Comparison of ENCODE assay signal across 16 mouse cellular contexts in genomic region chr3:95043251-95043650, GRCm38 (mm10). TPM values are rescaled to one million over a fixed set of nuclear protein-coding genes. Genes with fewer than 3 reads are reported as not detected.
DNase-seq lines count a peak whose midpoint lies in the region; ATAC-seq and TF ChIP-seq lines count a peak whose summit lies in the region.
"Had no signal": no experiment of that assay in that cellular context is flagged by ENCODE, and none has a peak within 500 bp of the region (broad histone marks: within the 10 kb centered on the region; RNA-seq: fewer than 3 reads in every experiment).

No protein-coding gene starts in this region.

- H3K27me3 ChIP-seq in heart, embryonic 15.5 days, result no peaks in the 10 kb centered on the region
- H3K27me3 ChIP-seq in lung, embryonic 16.5 days (ENCODE audit: control insufficient read depth, insufficient read depth, low read depth, low read length), result no peaks in the 10 kb centered on the region
- H3K27me3 ChIP-seq in myocyte (ENCODE audit: control insufficient read depth, insufficient read depth, insufficient read length), result no peaks in the 10 kb centered on the region
- H3K27me3 ChIP-seq: limb, embryonic 12.5 days had no signal

- H3K27ac ChIP-seq in heart, embryonic 15.5 days, result no peak overlapping the region
- H3K27ac ChIP-seq in lung, embryonic 16.5 days (ENCODE audit: low read length), result peak overlapping the region; percentile 58

- no peak overlapping the region for H3K9ac ChIP-seq in heart, embryonic 15.5 days
- no peak overlapping the region for H3K9ac ChIP-seq in lung, embryonic 16.5 days (ENCODE audit: low read length)

- TF ChIP-seq POLR2A in myocyte (IDR thresholded peaks at IDR 0.05; ENCODE audit: insufficient read length, low read depth), result no peak

- H3ac ChIP-seq in myocyte (ENCODE audit: control insufficient read depth, insufficient read length), result no peak overlapping the region

- H3K4me3 ChIP-seq in heart, embryonic 15.5 days, result no peak overlapping the region
- H3K4me3 ChIP-seq in lung, embryonic 16.5 days (ENCODE audit: low read length), result no peak overlapping the region
- H3K4me3 ChIP-seq in myocyte, result no peak overlapping the region

- H3K4me1 ChIP-seq in heart, embryonic 15.5 days (replicated peaks), result peaks cover 12% of the 10 kb centered on the region
- peaks cover 8% of the 10 kb centered on the region for H3K4me1 ChIP-seq in lung, embryonic 16.5 days (replicated peaks; ENCODE audit: control insufficient read depth, insufficient read depth, low read length)

- no peak for ATAC-seq in heart, embryonic 15.5 days (replicated peaks; ENCODE audit: insufficient number of reproducible peaks, insufficient read depth, low FRiP score, low read depth)
- ATAC-seq in lung, embryonic 16.5 days (ENCODE audit: low read depth), result no peak

- peaks cover 40% of the 10 kb centered on the region for H3K79me2 ChIP-seq in myocyte (ENCODE audit: control insufficient read depth, insufficient read depth)

- H3K9me3 ChIP-seq in heart, embryonic 15.5 days (replicated peaks), result no peaks in the 10 kb centered on the region
- H3K9me3 ChIP-seq in lung, embryonic 16.5 days (ENCODE audit: control insufficient read depth, low read length), result no peaks in the 10 kb centered on the region
- H3K9me3 ChIP-seq: limb, embryonic 12.5 days had no signal

- DNase-seq in heart, adult 8-10 months (ENCODE audit: low spot score), result no peak
- DNase-seq in lung, postnatal 4 days, result no peak
- peak; percentile 24 for DNase-seq in thymus, postnatal 4 days
- no peak for DNase-seq in thymus, adult 18-20 months
- DNase-seq in cerebellum, postnatal 14 days, result no peak
- DNase-seq: adrenal gland, postnatal 10 days; cerebellum, adult 9-10 months; embryo, embryonic 11 days; gastrocnemius, postnatal 14 days; heart, postnatal 14 days; layer of hippocampus, postnatal 36 days; spleen, adult 18-20 months had no signal

- peak overlapping the region; percentile 60; the same call in 1 of the 2 replicates for H3K4me2 ChIP-seq in heart, embryonic 15.5 days
- H3K4me2 ChIP-seq in lung, embryonic 16.5 days (ENCODE audit: low read depth, low read length), result no peak overlapping the region
- H3K4me2 ChIP-seq in myocyte (ENCODE audit: low read depth), result peak overlapping the region; percentile 83

- WGBS in heart, embryonic 15.5 days, result 64% methylated on average over 6 of the region's 6 CpGs
- whole genome bisulfite sequencing in lung, embryonic 16.5 days, result 64% methylated on average over 6 of the region's 6 CpGs

- peaks cover 5% of the 10 kb centered on the region; the same call in 1 of the 2 replicates for H3K36me3 ChIP-seq in heart, embryonic 15.5 days
- no peaks in the 10 kb centered on the region for H3K36me3 ChIP-seq in lung, embryonic 16.5 days (ENCODE audit: control insufficient read depth, insufficient read depth, low read length)
- H3K36me3 ChIP-seq in myocyte (ENCODE audit: control insufficient read depth, insufficient read depth), result no peaks in the 10 kb centered on the region

TF ChIP-seq in myocyte, 11 proteins besides CTCF, POLR2A, EP300 and RAD21:
- TF ChIP-seq E2F4 (IDR thresholded peaks at IDR 0.05; ENCODE audit: insufficient read depth), result no peak
- TF ChIP-seq TCF3 (IDR thresholded peaks at IDR 0.05; ENCODE audit: insufficient read length, low read depth), result no peak
- no peak for TF ChIP-seq SRF (IDR thresholded peaks at IDR 0.05; ENCODE audit: control insufficient read depth, insufficient read length, low read depth)
- TF ChIP-seq REST (IDR thresholded peaks at IDR 0.05; ENCODE audit: insufficient read depth, insufficient read length), result no peak
- no peak for TF ChIP-seq USF1 (IDR thresholded peaks at IDR 0.05; ENCODE audit: low read depth)
- no peak for TF ChIP-seq MYOD1 (IDR thresholded peaks at IDR 0.05; ENCODE audit: control insufficient read depth in 1 of 3, insufficient read length in 2 of 3, low read depth in 2 of 3)
- TF ChIP-seq MYOG (IDR thresholded peaks at IDR 0.05; ENCODE audit: control insufficient read depth in 1 of 3, insufficient read depth in 1 of 3, insufficient read length in 2 of 3, low read depth in 2 of 3), result no peak

RNA-seq across cellular contexts. Expression of gene Psmd4, which starts 0.8 kb away (rescaled TPM):
- polyA plus RNA-seq in heart, embryonic 15.5 days (2015; fragmentation: Nextera tagmentation; extraction: Ambion mirVana), result 168 and 198 TPM in 2 replicates
- 100 to 1,000 TPM; 124 to 149 (median 127) TPM for total RNA-seq in heart, adult 8-10 months (2022)
- 223 and 224 TPM in 2 replicates for polyA plus RNA-seq in lung, embryonic 16.5 days (2015; fragmentation: Nextera tagmentation; extraction: Ambion mirVana)
- polyA plus RNA-seq in myocyte (2012; fragmentation: generic; extraction: Trizol), result 338 TPM

RNA-seq across cellular contexts. Expression of gene Zfp687, which starts 28.0 kb away (rescaled TPM):
- 12.3 and 18.3 TPM in 2 replicates for polyA plus RNA-seq in heart, embryonic 15.5 days (2015; fragmentation: Nextera tagmentation; extraction: Ambion mirVana)
- total RNA-seq in heart, adult 8-10 months (2022), result 10 to 100 TPM in 3 of 4 experiments, 1 to 10 TPM in 1; 10.0 to 16.2 (median 12.6) TPM
- 23.3 and 23.6 TPM in 2 replicates for polyA plus RNA-seq in lung, embryonic 16.5 days (2015; fragmentation: Nextera tagmentation; extraction: Ambion mirVana)
- polyA plus RNA-seq in myocyte (2012; fragmentation: generic; extraction: Trizol), result 11.5 TPM
